ENCODE assay signal across 8 mouse cellular contexts in genomic region chr2:109678090-109678409, GRCm38 (mm10). TPM values are rescaled to one million over a fixed set of nuclear protein-coding genes. Genes with fewer than 3 reads are reported as not detected.
DNase-seq lines count a peak whose midpoint lies in the region; ATAC-seq lines count a peak whose summit lies in the region.

No protein-coding gene starts in this region.

- peak overlapping the region; percentile 89 for H3K4me2 ChIP-seq in embryonic facial prominence, embryonic 14.5 days (ENCODE audit: low read depth, low read length)
- H3K4me2 ChIP-seq in hindbrain, embryonic 15.5 days: peak overlapping the region; percentile 98
- H3K4me2 ChIP-seq in limb, embryonic 12.5 days: peak overlapping the region; percentile 98
- peak overlapping the region; percentile 91 for H3K4me2 ChIP-seq in neural tube, embryonic 13.5 days

- peaks cover 21% of the 10 kb centered on the region for H3K4me1 ChIP-seq in embryonic facial prominence, embryonic 14.5 days (ENCODE audit: control insufficient read depth, insufficient read depth, low read length)
- peaks cover 37% of the 10 kb centered on the region for H3K4me1 ChIP-seq in hindbrain, embryonic 15.5 days (replicated peaks)
- H3K4me1 ChIP-seq in limb, embryonic 12.5 days (replicated peaks): peaks cover 34% of the 10 kb centered on the region
- peaks cover 55% of the 10 kb centered on the region for H3K4me1 ChIP-seq in neural tube, embryonic 13.5 days (replicated peaks)

- peak; percentile 12 to 76 for DNase-seq in adrenal gland, adult (ENCODE audit: inconsistent age in 2 of 2, low spot score in 1 of 2)
- no peak for DNase-seq in adrenal gland, postnatal 4 days (ENCODE audit: low spot score in 2 of 2)
- DNase-seq in adrenal gland, postnatal 36 days: peak; percentile 23 to 39
- peak; percentile 84 for DNase-seq in embryonic facial prominence, embryonic 14.5 days (ENCODE audit: low spot score)
- DNase-seq in thymus, postnatal 10 days (ENCODE audit: low spot score in 2 of 2): no peak

- peak overlapping the region; percentile 47 for H3K4me3 ChIP-seq in embryonic facial prominence, embryonic 14.5 days (ENCODE audit: low read depth, low read length)
- H3K4me3 ChIP-seq in hindbrain, embryonic 15.5 days: peak overlapping the region; percentile 74
- peak overlapping the region; percentile 52 for H3K4me3 ChIP-seq in limb, embryonic 12.5 days (replicated peaks)
- H3K4me3 ChIP-seq in neural tube, embryonic 13.5 days: peak overlapping the region; percentile 64

- peak overlapping the region; percentile 26; the same call in 1 of the 2 replicates for H3K9ac ChIP-seq in embryonic facial prominence, embryonic 14.5 days (ENCODE audit: low read depth, low read length)
- H3K9ac ChIP-seq in hindbrain, embryonic 15.5 days: peak overlapping the region; percentile 71
- H3K9ac ChIP-seq in limb, embryonic 12.5 days (replicated peaks): no peak overlapping the region
- H3K9ac ChIP-seq in neural tube, embryonic 13.5 days: peak overlapping the region; percentile 82

- peak; percentile 86 for ATAC-seq in embryonic facial prominence, embryonic 14.5 days (ENCODE audit: low read depth)
- no peak; the same call in 1 of the 2 replicates for ATAC-seq in hindbrain, embryonic 15.5 days (ENCODE audit: low FRiP score, low read depth)
- ATAC-seq in limb, embryonic 12.5 days (ENCODE audit: insufficient number of reproducible peaks, insufficient read depth, low FRiP score, low TSS enrichment, low read depth): peak; percentile 69
- ATAC-seq in neural tube, embryonic 13.5 days (ENCODE audit: low read depth): peak; percentile 94

- H3K27ac ChIP-seq in embryonic facial prominence, embryonic 14.5 days (replicated peaks; ENCODE audit: low read depth, low read length): no peak overlapping the region
- H3K27ac ChIP-seq in hindbrain, embryonic 15.5 days (replicated peaks): peak overlapping the region; percentile 95
- H3K27ac ChIP-seq in limb, embryonic 12.5 days: no peak overlapping the region
- H3K27ac ChIP-seq in neural tube, embryonic 13.5 days (replicated peaks): peak overlapping the region; percentile 97

- H3K27me3 ChIP-seq in embryonic facial prominence, embryonic 14.5 days (replicated peaks; ENCODE audit: control insufficient read depth, insufficient read depth, low read length): peaks cover 54% of the 10 kb centered on the region
- peaks cover 21% of the 10 kb centered on the region for H3K27me3 ChIP-seq in hindbrain, embryonic 15.5 days
- H3K27me3 ChIP-seq in limb, embryonic 12.5 days: peaks cover 50% of the 10 kb centered on the region
- peaks cover 68% of the 10 kb centered on the region for H3K27me3 ChIP-seq in neural tube, embryonic 13.5 days

- WGBS in embryonic facial prominence, embryonic 14.5 days: 0% methylated on average over 14 of the region's 18 CpGs
- WGBS in hindbrain, embryonic 15.5 days: under 1% methylated on average over 18 of the region's 18 CpGs
- WGBS in limb, embryonic 12.5 days: 0% methylated on average over 18 of the region's 18 CpGs
- under 1% methylated on average over 17 of the region's 18 CpGs for WGBS in neural tube, embryonic 13.5 days

- no peaks in the 10 kb centered on the region for H3K9me3 ChIP-seq in embryonic facial prominence, embryonic 14.5 days (ENCODE audit: control insufficient read depth, low read length)
- no peaks in the 10 kb centered on the region for H3K9me3 ChIP-seq in hindbrain, embryonic 15.5 days
- no peaks in the 10 kb centered on the region for H3K9me3 ChIP-seq in limb, embryonic 12.5 days
- no peaks in the 10 kb centered on the region for H3K9me3 ChIP-seq in neural tube, embryonic 13.5 days

- no peaks in the 10 kb centered on the region for H3K36me3 ChIP-seq in embryonic facial prominence, embryonic 14.5 days (ENCODE audit: control insufficient read depth, insufficient read depth, low read length)
- no peaks in the 10 kb centered on the region for H3K36me3 ChIP-seq in hindbrain, embryonic 15.5 days
- no peaks in the 10 kb centered on the region for H3K36me3 ChIP-seq in limb, embryonic 12.5 days
- no peaks in the 10 kb centered on the region for H3K36me3 ChIP-seq in neural tube, embryonic 13.5 days

RNA-seq across cellular contexts. Expression of gene Bdnf, which starts 3.5 kb away (rescaled TPM):
- under 1 TPM; 0.28 to 0.31 TPM for total RNA-seq in adrenal gland, postnatal 4 days (2021)
- total RNA-seq in adrenal gland, postnatal 36 days (2021): under 1 TPM; 0.07 to 0.16 TPM
- polyA plus RNA-seq in embryonic facial prominence, embryonic 14.5 days (2014; fragmentation: Nextera tagmentation; extraction: Ambion mirVana): 3.2 and 3.6 TPM in 2 replicates
- 5.1 and 5.3 TPM in 2 replicates for polyA plus RNA-seq in hindbrain, embryonic 15.5 days (2015; fragmentation: Nextera tagmentation; extraction: Ambion mirVana)
- 4.5 and 5.2 TPM in 2 replicates for polyA plus RNA-seq in limb, embryonic 12.5 days (2016; fragmentation: Nextera tagmentation; extraction: Ambion mirVana)
- 3.1 and 3.2 TPM in 2 replicates for polyA plus RNA-seq in neural tube, embryonic 13.5 days (2015; fragmentation: Nextera tagmentation; extraction: Ambion mirVana)

Comparison
In these comparisons a context has a peak if more than half of its experiments do, and no peak if none do; other contexts are left out.
1. DNase-seq: peak in adrenal gland, adult (2 of 2), adrenal gland, postnatal 36 days (2 of 2) and embryonic facial prominence, embryonic 14.5 days (single experiment); none in adrenal gland, postnatal 4 days (0 of 2) and thymus, postnatal 10 days (0 of 2).
2. H3K27ac ChIP-seq: peak in hindbrain, embryonic 15.5 days (single experiment) and neural tube, embryonic 13.5 days (single experiment); none in embryonic facial prominence, embryonic 14.5 days (single experiment) and limb, embryonic 12.5 days (single experiment).
3. Peak in every context shown above with its lines, with median percentiles within 50 percentile points of each other: H3K4me2 ChIP-seq and H3K4me3 ChIP-seq.